ENCODE assay signal across 8 mouse cellular contexts in the genomic region with DNA sequence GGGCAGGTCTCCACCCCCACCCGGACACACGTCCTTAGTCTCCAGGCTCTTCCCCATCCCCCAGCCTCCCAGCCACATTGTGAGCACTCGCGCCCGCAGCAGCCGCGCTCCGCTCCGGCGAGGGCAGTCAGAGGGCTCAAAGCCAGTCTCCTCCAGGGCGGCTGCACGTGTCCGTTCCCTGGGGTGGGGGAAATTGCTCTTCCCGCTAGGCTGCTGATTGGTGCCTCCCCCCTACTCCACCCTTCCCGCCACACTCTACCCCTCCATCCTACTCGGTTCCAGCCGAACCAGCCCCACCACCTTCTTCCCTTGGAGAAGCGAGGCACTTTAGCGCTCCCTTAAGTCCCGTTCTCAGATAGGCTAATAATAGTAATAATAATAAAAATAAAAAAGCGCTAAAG. TPM values are rescaled to one million over a fixed set of nuclear protein-coding genes. Genes with fewer than 3 reads are reported as not detected.
DNase-seq lines count a peak whose midpoint lies in the region; ATAC-seq and TF ChIP-seq lines count a peak whose summit lies in the region.

No protein-coding gene starts in this region.

- peak; percentile 9 to 24 for DNase-seq in left cerebral cortex, adult 18-20 months (ENCODE audit: low spot score in 2 of 2)
- DNase-seq in left cerebral cortex, adult 11 months (ENCODE audit: low spot score) = no peak
- DNase-seq in heart, adult 9 months (ENCODE audit: low spot score in 2 of 2) = peak; percentile 80 to 81
- peak; percentile 58 to 59 for DNase-seq in kidney, adult 8-10 months
- peak; percentile 81 for DNase-seq in liver, embryonic 11.5 days (ENCODE audit: low spot score)
- peak; percentile 10 for DNase-seq in naive thymus-derived CD4-positive, alpha-beta T cell, adult 2 months (ENCODE audit: low read depth)
- peak; percentile 45 for DNase-seq in stomach, postnatal 0 days (ENCODE audit: low spot score)

- peak overlapping the region; percentile 84 for H3K9ac ChIP-seq in embryonic facial prominence, embryonic 13.5 days
- peak overlapping the region; percentile 93 for H3K9ac ChIP-seq in liver, embryonic 11.5 days (ENCODE audit: low read depth, low read length)
- H3K9ac ChIP-seq in stomach, postnatal 0 days (ENCODE audit: low read length) = 0 out of 2 replicates have a peak overlapping the region, but pooled peaks have one; percentile 18

- H3K4me2 ChIP-seq in embryonic facial prominence, embryonic 13.5 days = peak overlapping the region; percentile 95
- peak overlapping the region; percentile 96 for H3K4me2 ChIP-seq in liver, embryonic 11.5 days
- H3K4me2 ChIP-seq in stomach, postnatal 0 days (replicated peaks; ENCODE audit: low read depth) = peak overlapping the region; percentile 99

- peak overlapping the region; percentile 83 for H3K4me3 ChIP-seq in embryonic facial prominence, embryonic 13.5 days
- H3K4me3 ChIP-seq in liver, embryonic 11.5 days (ENCODE audit: low read depth, low read length) = peak overlapping the region; percentile 93
- peak overlapping the region; percentile 67 for H3K4me3 ChIP-seq in stomach, postnatal 0 days (ENCODE audit: low read depth, low read length)

- TF ChIP-seq EP300 in stomach, postnatal 0 days (optimal IDR thresholded peaks at IDR 0.05) = no peak

- peak; percentile 53; the same call in 1 of the 2 replicates for ATAC-seq in embryonic facial prominence, embryonic 13.5 days (ENCODE audit: insufficient number of reproducible peaks, insufficient read depth, low FRiP score, low TSS enrichment, low read depth)
- peak; percentile 81 for ATAC-seq in liver, embryonic 11.5 days (replicated peaks; ENCODE audit: low FRiP score)
- peak; percentile 73 for ATAC-seq in stomach, postnatal 0 days (ENCODE audit: low FRiP score, low TSS enrichment)

- no peak for TF ChIP-seq CTCF in stomach, postnatal 0 days (IDR thresholded peaks at IDR 0.05; ENCODE audit: low read depth)

- H3K9me3 ChIP-seq in embryonic facial prominence, embryonic 13.5 days = no peaks in the 10 kb centered on the region
- no peaks in the 10 kb centered on the region for H3K9me3 ChIP-seq in liver, embryonic 11.5 days (ENCODE audit: control insufficient read depth, low read length)
- H3K9me3 ChIP-seq in stomach, postnatal 0 days (ENCODE audit: control insufficient read depth, low read length) = no peaks in the 10 kb centered on the region

- 0 out of 2 replicates have a peak, but pooled peaks cover 11% of the 10 kb centered on the region for H3K27me3 ChIP-seq in embryonic facial prominence, embryonic 13.5 days
- H3K27me3 ChIP-seq in liver, embryonic 11.5 days (replicated peaks; ENCODE audit: control insufficient read depth, insufficient read depth, low read length) = no peaks in the 10 kb centered on the region
- no peaks in the 10 kb centered on the region for H3K27me3 ChIP-seq in stomach, postnatal 0 days (ENCODE audit: control insufficient read depth, insufficient read depth, low read length)

- under 1% methylated on average over 21 of the region's 21 CpGs for WGBS in embryonic facial prominence, embryonic 13.5 days
- WGBS in liver, embryonic 11.5 days = under 1% methylated on average over 21 of the region's 21 CpGs
- WGBS in stomach, postnatal 0 days = under 1% methylated on average over 21 of the region's 21 CpGs

- no peaks in the 10 kb centered on the region for H3K36me3 ChIP-seq in embryonic facial prominence, embryonic 13.5 days
- no peaks in the 10 kb centered on the region for H3K36me3 ChIP-seq in liver, embryonic 11.5 days (ENCODE audit: control insufficient read depth, insufficient read depth, low read length)
- H3K36me3 ChIP-seq in stomach, postnatal 0 days (ENCODE audit: control insufficient read depth, insufficient read depth, low read length) = no peaks in the 10 kb centered on the region

- H3K4me1 ChIP-seq in embryonic facial prominence, embryonic 13.5 days = peaks cover 13% of the 10 kb centered on the region
- H3K4me1 ChIP-seq in liver, embryonic 11.5 days (replicated peaks; ENCODE audit: control insufficient read depth, insufficient read depth, low read length) = peaks cover 9% of the 10 kb centered on the region
- H3K4me1 ChIP-seq in stomach, postnatal 0 days (replicated peaks; ENCODE audit: control insufficient read depth, insufficient read depth) = no peaks in the 10 kb centered on the region

- H3K27ac ChIP-seq in embryonic facial prominence, embryonic 13.5 days = 0 out of 2 replicates have a peak overlapping the region, but pooled peaks have one; percentile 95
- H3K27ac ChIP-seq in liver, embryonic 11.5 days (ENCODE audit: low read depth, low read length) = peak overlapping the region; percentile 98
- peak overlapping the region; percentile 81; the same call in 1 of the 2 replicates for H3K27ac ChIP-seq in stomach, postnatal 0 days (replicated peaks)

RNA-seq across cellular contexts. Expression of gene Cecr2, which starts 0.8 kb away (rescaled TPM):
- total RNA-seq in left cerebral cortex, adult 18-20 months (2021) = 1 to 10 TPM; 2.7 to 3.9 TPM
- polyA plus RNA-seq in embryonic facial prominence, embryonic 13.5 days (2015; fragmentation: Nextera tagmentation; extraction: Ambion mirVana) = 2.4 and 4.2 TPM in 2 replicates
- 11.9 and 13.3 TPM in 2 replicates for polyA plus RNA-seq in liver, embryonic 11.5 days (2014; fragmentation: Nextera tagmentation; extraction: Ambion mirVana)
- polyA plus RNA-seq in stomach, postnatal 0 days (2015; fragmentation: Nextera tagmentation; extraction: Ambion mirVana) = 0.56 and 0.65 TPM in 2 replicates

Comparison
In these comparisons a context has a peak if more than half of its experiments do, and no peak if none do; other contexts are left out.
1. H3K9ac ChIP-seq: peak in every context shown above with its lines; median percentile 93 in liver, embryonic 11.5 days; 84 in embryonic facial prominence, embryonic 13.5 days; 18 in stomach, postnatal 0 days.